Mouse (Mus musculus): ENCODE data around the gene Dhrs4.

Dhrs4 gene

GRCm38 (mm10) chr14:55536116-55536745 is 57.7 kb downstream of the Dhrs4 start:
- peak; percentile 72 for DNase-seq (ENCODE audit: low spot score)

Data from testis, postnatal 10 days (tissue).